Mouse (Mus musculus) lung, postnatal 0 days (tissue): ENCODE measurements around the gene Fer1l5. TPM values are rescaled to one million over a fixed set of nuclear protein-coding genes. Genes with fewer than 3 reads are reported as not detected.

Source experiments
- ATAC-seq: fragments of 200-750 bp; cut with Nextera tagmentation; 2 replicates; pipeline ENCODE4 v1.8.0; 2017; ENCODE audit warnings: moderate library complexity
- DNase-seq: peaks from one replicate; pipeline ENCODE4 v3.0.0-alpha.2; 2016; ENCODE audit warnings: low spot score
- H3K27ac ChIP-seq: fragments of 300-500 bp; sonication (generic); 2 replicates; pipeline ENCODE4 v1.5.1; 2014; ENCODE audit warnings: antibody characterized with exemption, mild to moderate bottlenecking, low read length, mixed read lengths
- H3K27me3 ChIP-seq: fragments of 300-500 bp; sonication (generic); replicated peaks from 2 replicates; pipeline ENCODE4 v1.6.1; 2014; ENCODE audit warnings: low read length, mixed read lengths; ENCODE audit not compliant: insufficient read depth
- H3K36me3 ChIP-seq: fragments of 300-500 bp; sonication (generic); 2 replicates; pipeline ENCODE4 v1.6.1; 2014; ENCODE audit warnings: low read length, mixed read lengths; ENCODE audit not compliant: insufficient read depth
- H3K4me1 ChIP-seq: fragments of 300-500 bp; sonication (generic); 2 replicates; pipeline ENCODE4 v1.6.1; 2014; ENCODE audit warnings: antibody characterized with exemption, low read depth, low read length, mixed read lengths; ENCODE audit not compliant: insufficient read depth
- H3K4me2 ChIP-seq: fragments of 300-500 bp; sonication (generic); replicated peaks from 2 replicates; pipeline ENCODE4 v1.6.1; 2014; ENCODE audit warnings: low read depth, mild to moderate bottlenecking, low read length, moderate library complexity, mixed read lengths
- H3K4me3 ChIP-seq: fragments of 300-500 bp; sonication (generic); 2 replicates; pipeline ENCODE4 v1.5.1; 2014; ENCODE audit warnings: low read depth, low read length
- H3K9ac ChIP-seq: fragments of 300-500 bp; sonication (generic); replicated peaks from 2 replicates; pipeline ENCODE4 v1.6.1; 2014; ENCODE audit warnings: low read depth, mild to moderate bottlenecking
- H3K9me3 ChIP-seq: fragments of 300-500 bp; sonication (generic); 2 replicates; pipeline ENCODE4 v1.6.1; 2016; ENCODE audit warnings: low read length, mixed read lengths
- CTCF ChIP-seq: IDR thresholded peaks from 2 replicates; pipeline ENCODE4 v1.5.1; 2016; ENCODE audit warnings: antibody characterized with exemption, mild to moderate bottlenecking
- EP300 ChIP-seq: IDR thresholded peaks from 2 replicates; pipeline ENCODE4 v1.6.1; 2016; ENCODE audit warnings: antibody characterized with exemption, mild to moderate bottlenecking, control low read depth
- WGBS: fragments of 180-500 bp; shearing (Covaris S2); extraction: QIAGEN DNeasy Blood & Tissue Kit; methylation state at CpG from one replicate; pipeline ENCODE4 v1.1.7; 2014; 5-methylcytosine and 5-hydroxymethylcytosine counted together
- polyA plus RNA-seq: library from polyadenylated mRNA; unstranded; fragments of >200 nt; fragmentation: Nextera tagmentation; extraction: Ambion mirVana; gene quantifications from 2 replicates; pipeline ENCODE4 v1.2.1, GENCODE M21; 2015

Gene Fer1l5
- polyA plus RNA-seq, 1 experiment from 2014 or later: 0.18 TPM

DNA sequence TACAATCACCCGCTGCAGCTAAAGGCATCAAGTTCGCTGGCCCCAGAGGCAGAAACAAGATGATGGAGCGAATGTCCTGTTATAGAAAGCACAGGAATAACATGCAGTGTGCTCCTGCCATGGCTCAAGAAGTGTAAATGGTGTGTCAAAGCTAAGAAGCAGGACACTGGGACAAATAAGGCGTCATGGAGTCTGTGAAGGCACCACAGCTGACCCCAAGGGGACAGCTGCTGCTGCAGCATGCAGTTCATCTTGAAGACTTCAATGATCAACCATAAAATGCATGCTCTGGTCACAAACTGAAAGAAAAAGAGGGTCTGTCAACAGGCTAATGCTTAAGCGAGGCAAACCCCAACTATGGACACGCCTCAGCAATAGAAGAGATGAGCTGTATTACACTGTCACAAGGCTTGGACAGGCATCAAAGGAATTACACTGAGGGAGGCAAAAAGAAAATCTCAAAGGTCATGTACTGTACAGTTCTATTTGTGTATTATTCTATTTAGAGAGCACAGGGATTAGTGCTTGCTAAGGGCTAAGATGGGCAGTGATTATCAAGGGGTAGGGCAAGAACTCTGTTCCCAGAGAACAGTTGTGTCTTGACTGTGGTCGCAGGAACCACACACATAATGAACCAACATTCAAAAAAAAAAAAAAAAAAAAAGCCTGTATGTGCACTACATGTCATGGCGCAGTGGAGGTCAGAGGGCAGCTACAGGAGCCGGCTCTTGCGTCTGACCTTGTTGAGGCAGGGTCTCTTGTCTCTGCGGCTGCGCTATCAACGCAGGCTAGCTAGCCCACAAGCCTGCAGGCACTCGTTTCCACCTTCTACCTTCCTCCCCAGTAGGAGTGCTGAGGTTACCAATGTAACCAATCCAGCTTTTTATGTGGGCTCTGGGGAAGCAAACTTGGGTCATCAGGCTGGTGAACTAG, 38.9 kb upstream of the Fer1l5 start:
- no peak overlapping the region for H3K4me2 ChIP-seq
- TF ChIP-seq EP300 (no peak), CTCF (no peak)
- 77% methylated on average over 14 of the region's 14 CpGs for WGBS
- H3K36me3 ChIP-seq: peaks cover 28% of the 10 kb centered on the region
- no peaks in the 10 kb centered on the region for H3K4me1 ChIP-seq
- no peak overlapping the region for H3K27ac ChIP-seq
- no peaks in the 10 kb centered on the region for H3K27me3 ChIP-seq
- H3K4me3 ChIP-seq: no peak overlapping the region
- H3K9me3 ChIP-seq: no peaks in the 10 kb centered on the region
- peak; percentile 7 for DNase-seq
- no peak for ATAC-seq
- no peak overlapping the region for H3K9ac ChIP-seq

DNA sequence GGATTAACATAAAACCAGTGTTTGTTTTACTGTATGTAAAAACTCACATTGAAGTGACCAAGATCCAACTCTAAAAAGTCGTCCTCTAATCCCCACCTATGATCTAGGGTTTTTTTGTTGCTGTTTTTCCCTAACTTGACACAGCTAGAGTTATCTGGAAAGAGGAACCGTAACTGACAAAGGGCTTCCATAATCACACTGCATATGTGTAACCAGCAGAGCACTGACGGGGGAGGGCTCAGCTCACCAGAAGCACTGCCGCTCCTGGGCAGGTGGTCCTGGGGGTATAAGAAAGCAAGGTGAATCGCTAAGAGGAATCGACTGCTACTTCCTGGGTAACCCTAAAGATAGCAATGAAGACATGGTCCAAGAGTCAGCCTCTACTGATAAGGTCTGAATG, 29.5 kb upstream of the Fer1l5 start:
- DNase-seq (no peak), ATAC-seq (no peak)
- H3K36me3 ChIP-seq: peaks cover 45% of the 10 kb centered on the region
- H3K9ac ChIP-seq: no peak overlapping the region
- TF ChIP-seq CTCF: no peak
- TF ChIP-seq EP300: no peak
- H3K9me3 ChIP-seq: no peaks in the 10 kb centered on the region
- H3K27me3 ChIP-seq: no peaks in the 10 kb centered on the region
- no peaks in the 10 kb centered on the region for H3K4me1 ChIP-seq
- no peak overlapping the region for H3K27ac ChIP-seq
- no peak overlapping the region for H3K4me3 ChIP-seq
- WGBS: 90% methylated on average over 6 of the region's 6 CpGs
- H3K4me2 ChIP-seq: no peak overlapping the region

DNA sequence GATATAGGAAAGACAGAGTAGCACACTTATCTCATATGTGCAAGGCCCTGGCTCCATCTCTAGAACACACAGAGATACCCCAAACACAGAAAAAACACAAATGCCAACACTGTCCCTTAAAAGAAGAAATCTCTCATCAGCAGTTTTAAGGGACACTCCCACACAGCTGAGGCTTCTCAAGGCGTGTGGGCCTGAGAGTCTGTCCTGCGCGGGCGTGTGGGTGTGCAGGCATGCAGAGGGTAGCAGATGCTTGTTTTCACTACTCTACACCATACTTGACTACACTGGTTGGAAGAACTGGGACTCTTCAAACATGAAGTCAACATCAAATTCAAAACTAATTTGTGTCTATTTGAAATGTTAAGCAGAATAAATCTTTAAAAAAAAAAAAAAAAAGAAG, 19.7 kb upstream of the Fer1l5 start:
- H3K9me3 ChIP-seq: no peaks in the 10 kb centered on the region
- H3K36me3 ChIP-seq: peaks cover 77% of the 10 kb centered on the region
- no peak overlapping the region for H3K27ac ChIP-seq
- no peak overlapping the region for H3K4me3 ChIP-seq
- ATAC-seq (no peak), DNase-seq (no peak)
- WGBS: 90% methylated on average over 4 of the region's 4 CpGs
- no peak for TF ChIP-seq CTCF
- no peak for TF ChIP-seq EP300
- H3K4me1 ChIP-seq: no peaks in the 10 kb centered on the region
- H3K27me3 ChIP-seq: no peaks in the 10 kb centered on the region
- no peak overlapping the region for H3K4me2 ChIP-seq
- no peak overlapping the region for H3K9ac ChIP-seq

DNA sequence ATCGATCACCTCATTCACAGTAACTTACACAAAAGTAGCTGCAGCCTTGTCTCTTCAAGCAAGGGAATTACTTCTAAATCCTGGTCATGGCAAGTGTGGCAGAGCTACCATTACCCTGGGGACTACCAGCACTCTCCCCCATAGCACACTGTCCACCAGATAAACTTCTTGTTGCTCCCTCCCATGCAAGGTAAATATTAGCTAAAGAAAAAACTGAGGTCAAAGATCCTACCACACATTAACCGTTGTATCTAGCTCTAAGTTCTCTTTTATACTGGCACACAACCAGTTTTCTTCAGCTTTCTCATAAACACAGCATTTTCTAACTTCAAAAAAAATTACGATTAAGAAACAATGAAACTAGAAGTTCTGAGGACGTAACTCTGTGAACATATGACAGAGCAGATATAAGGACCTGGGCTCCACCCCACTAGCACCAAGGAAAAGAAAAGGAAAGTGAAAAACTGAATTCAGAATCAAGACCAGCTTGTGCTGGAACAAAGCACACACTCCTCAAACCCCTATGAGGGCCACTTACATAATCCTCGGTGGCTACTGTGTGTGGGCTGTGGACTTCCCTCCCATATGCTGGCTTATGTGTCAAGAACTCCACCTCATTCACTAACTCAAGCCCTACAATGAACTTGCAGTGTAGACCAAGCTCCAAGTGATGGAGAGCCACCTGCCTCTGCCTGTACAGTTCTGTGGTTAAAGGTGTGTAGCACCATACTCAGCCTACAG, 15.0 kb upstream of the Fer1l5 start:
- DNase-seq: no peak
- Histone ChIP-seq H3K4me2 (no peak overlapping the region), H3K4me3 (no peak overlapping the region), H3K36me3 (peaks cover 43% of the 10 kb centered on the region), H3K9ac (no peak overlapping the region), H3K27ac (no peak overlapping the region), H3K4me1 (no peaks in the 10 kb centered on the region), H3K9me3 (no peaks in the 10 kb centered on the region), H3K27me3 (no peaks in the 10 kb centered on the region)
- ATAC-seq: no peak
- 77% methylated on average over 5 of the region's 5 CpGs for WGBS
- TF ChIP-seq EP300 (no peak), CTCF (no peak)

DNA sequence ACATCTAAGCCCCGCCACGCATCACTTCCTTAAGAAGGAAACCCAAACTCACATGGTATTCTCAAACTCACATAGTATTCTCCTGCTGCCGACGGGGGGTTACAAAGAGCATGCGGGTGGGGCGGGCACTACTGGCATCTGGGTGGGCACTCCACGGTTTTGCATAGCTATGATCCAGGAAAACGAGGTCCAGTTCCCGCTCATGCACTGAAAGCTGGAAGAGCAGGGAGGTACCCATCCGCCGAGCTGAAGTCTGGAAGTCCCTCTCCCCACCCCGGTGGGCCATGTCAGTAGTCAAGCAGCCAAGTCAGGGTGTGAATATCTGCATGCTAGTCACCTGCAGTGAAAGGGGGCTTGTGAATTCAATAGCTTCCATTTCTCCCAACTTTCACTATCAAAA, 4.4 kb upstream of the Fer1l5 start:
- Histone ChIP-seq H3K4me3 (peak overlapping the region; percentile 90), H3K4me2 (peak overlapping the region; percentile 71), H3K9me3 (no peaks in the 10 kb centered on the region), H3K27me3 (no peaks in the 10 kb centered on the region), H3K9ac (no peak overlapping the region; the same call in 1 of the 2 replicates), H3K4me1 (peaks cover 7% of the 10 kb centered on the region; the same call in 1 of the 2 replicates), H3K36me3 (no peaks in the 10 kb centered on the region), H3K27ac (no peak overlapping the region)
- ATAC-seq (no peak), DNase-seq (peak; percentile 6)
- TF ChIP-seq EP300 (no peak), CTCF (no peak)
- WGBS: 37% methylated on average over 12 of the region's 12 CpGs

DNA sequence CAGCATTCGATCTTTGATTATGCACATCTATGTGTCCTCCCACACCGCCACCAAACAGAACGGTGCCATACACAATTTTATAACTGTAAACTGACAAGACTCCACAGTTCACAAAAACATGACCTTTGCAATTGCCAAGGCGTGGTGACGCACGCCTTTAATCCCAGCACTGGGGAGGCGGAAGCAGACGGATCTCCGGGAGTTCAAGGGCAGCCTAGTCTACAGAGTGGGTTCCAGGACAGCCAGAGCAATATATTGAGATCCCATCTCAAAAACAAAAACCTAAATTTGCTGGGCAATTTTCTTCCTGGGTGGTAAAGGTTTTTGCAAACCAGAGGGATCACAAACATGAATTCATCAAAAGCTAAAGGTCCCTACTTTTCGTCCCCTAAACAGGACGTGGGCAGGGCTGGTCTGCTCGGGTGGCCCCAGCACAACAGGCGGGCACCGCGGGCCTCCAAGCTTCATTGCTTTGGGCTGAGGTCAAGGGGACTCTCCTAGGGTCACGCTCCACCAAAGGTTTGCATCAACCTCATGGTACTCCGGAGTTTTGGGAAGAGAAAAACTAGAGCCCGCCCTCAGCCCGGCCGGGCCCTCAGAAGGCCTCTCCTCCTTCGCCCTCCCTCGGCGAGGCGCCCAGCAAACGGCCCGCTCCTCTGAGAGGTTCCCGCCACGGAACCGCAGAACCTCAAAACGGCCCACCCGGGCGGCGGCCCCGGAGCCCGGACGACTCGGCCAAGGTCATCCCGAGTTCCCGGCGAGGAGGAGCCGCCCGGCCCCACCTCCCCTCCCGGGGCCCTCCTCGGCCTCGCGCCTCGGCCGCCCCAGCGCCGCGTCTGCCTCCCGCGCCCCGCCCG, 3.8 kb upstream of the Fer1l5 start:
- Histone ChIP-seq H3K27me3 (no peaks in the 10 kb centered on the region), H3K4me2 (peak overlapping the region; percentile 71), H3K4me1 (peaks cover 7% of the 10 kb centered on the region; the same call in 1 of the 2 replicates), H3K36me3 (no peaks in the 10 kb centered on the region), H3K9me3 (no peaks in the 10 kb centered on the region), H3K4me3 (peak overlapping the region; percentile 90), H3K27ac (peak overlapping the region; percentile 78), H3K9ac (peak overlapping the region; percentile 90)
- peak; percentile 91 for ATAC-seq
- 4% methylated on average over 36 of the region's 55 CpGs for WGBS
- peak; percentile 61 for DNase-seq
- no peak for TF ChIP-seq EP300
- no peak for TF ChIP-seq CTCF
